Mouse (Mus musculus) liver, postnatal 0 days (tissue): ENCODE measurements around the gene Tesk2.

ENCODE experiments used
- CTCF ChIP-seq: sonication (generic); IDR thresholded peaks from 2 replicates; pipeline ENCODE4 v1.5.1; 2016; ENCODE audit warnings: antibody characterized with exemption, low read depth
- EP300 ChIP-seq: IDR thresholded peaks from 2 replicates; pipeline ENCODE4 v1.6.1; 2016; ENCODE audit warnings: antibody characterized with exemption, low read depth, mild to moderate bottlenecking

- TF ChIP-seq EP300 (no peak), CTCF (no peak)
Measured at GRCm38 (mm10) chr4:116824541-116825004, 103.8 kb downstream of the Tesk2 start.
